Comparison of ENCODE assay signal across 17 mouse cellular contexts in the genomic region with DNA sequence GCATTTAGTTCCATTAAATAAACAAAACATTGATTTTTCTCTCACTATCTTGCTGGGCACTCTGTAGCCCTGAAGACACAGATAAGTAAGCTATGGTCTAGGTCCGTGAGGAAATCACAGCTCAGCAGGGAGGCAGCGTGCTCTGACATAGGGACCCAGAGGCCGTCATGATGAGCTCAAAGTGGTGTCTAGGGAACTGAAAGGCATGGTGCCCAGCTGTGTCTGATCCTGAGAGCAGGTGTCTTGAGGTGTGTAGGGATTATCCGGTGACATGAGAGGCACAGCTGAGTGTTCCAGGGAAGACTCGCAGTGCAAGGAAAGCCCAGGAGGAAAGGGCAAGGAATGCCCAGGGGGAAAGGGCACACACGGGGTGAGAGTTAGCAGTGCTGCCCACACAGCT. TPM values are rescaled to one million over a fixed set of nuclear protein-coding genes. Genes with fewer than 3 reads are reported as not detected.
DNase-seq lines count a peak whose midpoint lies in the region; ATAC-seq and TF ChIP-seq lines count a peak whose summit lies in the region.
"Had no signal": no experiment of that assay in that cellular context is flagged by ENCODE, and none has a peak within 500 bp of the region (broad histone marks: within the 10 kb centered on the region; RNA-seq: fewer than 3 reads in every experiment).

No protein-coding gene starts in this region.

- no peak for ATAC-seq in hindbrain, embryonic 12.5 days (ENCODE audit: low FRiP score)
- ATAC-seq in hindbrain, embryonic 11.5 days (ENCODE audit: low FRiP score) = no peak
- ATAC-seq in monocyte, adult 5-6 weeks (replicated peaks; ENCODE audit: insufficient number of reproducible peaks, low FRiP score, low TSS enrichment, poor library complexity, severe bottlenecking) = no peak
- ATAC-seq: forebrain, embryonic 13.5 days; forebrain, embryonic 15.5 days; forebrain, postnatal 0 days had no signal

- H3K4me3 ChIP-seq in hindbrain, embryonic 12.5 days = no peak overlapping the region
- H3K4me3 ChIP-seq in hindbrain, embryonic 11.5 days (ENCODE audit: low read depth, low read length) = no peak overlapping the region
- H3K4me3 ChIP-seq in testis, adult 2 months (ENCODE audit: control insufficient read depth, low read depth, low read length) = no peak overlapping the region
- H3K4me3 ChIP-seq in limb, embryonic 10.5 days = no peak overlapping the region
- H3K4me3 ChIP-seq: embryonic facial prominence, embryonic 12.5 days; forebrain, embryonic 13.5 days; forebrain, embryonic 15.5 days had no signal

- H3K9ac ChIP-seq in hindbrain, embryonic 12.5 days = peak overlapping the region; percentile 14; the same call in 1 of the 2 replicates
- no peak overlapping the region for H3K9ac ChIP-seq in hindbrain, embryonic 11.5 days (ENCODE audit: low read depth, low read length)
- H3K9ac ChIP-seq: embryonic facial prominence, embryonic 12.5 days; forebrain, embryonic 13.5 days; forebrain, embryonic 15.5 days; forebrain, postnatal 0 days had no signal

- no peak overlapping the region for H3K4me2 ChIP-seq in hindbrain, embryonic 12.5 days (replicated peaks)
- H3K4me2 ChIP-seq in hindbrain, embryonic 11.5 days (replicated peaks; ENCODE audit: low read depth, low read length) = no peak overlapping the region
- H3K4me2 ChIP-seq: embryonic facial prominence, embryonic 12.5 days; forebrain, embryonic 13.5 days; forebrain, embryonic 15.5 days had no signal

- no peak for TF ChIP-seq POLR2A in testis, adult 2 months (IDR thresholded peaks at IDR 0.05; ENCODE audit: control insufficient read depth, low read depth, low read length)

- no peaks in the 10 kb centered on the region for H3K36me3 ChIP-seq in hindbrain, embryonic 12.5 days
- no peaks in the 10 kb centered on the region for H3K36me3 ChIP-seq in hindbrain, embryonic 11.5 days (ENCODE audit: control insufficient read depth, insufficient read depth, low read length)
- no peaks in the 10 kb centered on the region; the same call in 1 of the 2 replicates for H3K36me3 ChIP-seq in testis, adult 2 months (ENCODE audit: control insufficient read depth, insufficient read depth, low read length)
- no peaks in the 10 kb centered on the region for H3K36me3 ChIP-seq in limb, embryonic 10.5 days
- H3K36me3 ChIP-seq: embryonic facial prominence, embryonic 12.5 days; forebrain, embryonic 15.5 days had no signal

- H3K9me3 ChIP-seq in hindbrain, embryonic 12.5 days (replicated peaks) = no peaks in the 10 kb centered on the region
- no peaks in the 10 kb centered on the region for H3K9me3 ChIP-seq in hindbrain, embryonic 11.5 days (ENCODE audit: control insufficient read depth, low read length)
- no peaks in the 10 kb centered on the region for H3K9me3 ChIP-seq in limb, embryonic 10.5 days (replicated peaks)
- H3K9me3 ChIP-seq: embryonic facial prominence, embryonic 12.5 days; forebrain, embryonic 13.5 days; forebrain, embryonic 15.5 days had no signal

- H3K4me1 ChIP-seq in hindbrain, embryonic 12.5 days = peaks cover 3% of the 10 kb centered on the region; the same call in 1 of the 2 replicates
- H3K4me1 ChIP-seq in hindbrain, embryonic 11.5 days (replicated peaks; ENCODE audit: control insufficient read depth, insufficient read depth, low read length) = no peaks in the 10 kb centered on the region
- no peaks in the 10 kb centered on the region for H3K4me1 ChIP-seq in testis, adult 2 months (ENCODE audit: control insufficient read depth, insufficient read depth, low read length)
- peaks cover 20% of the 10 kb centered on the region for H3K4me1 ChIP-seq in limb, embryonic 10.5 days

- DNase-seq in hindbrain, embryonic 11.5 days (ENCODE audit: low spot score) = no peak
- DNase-seq in testis, postnatal 14 days (ENCODE audit: low spot score) = no peak
- DNase-seq in limb, embryonic 10.5 days (ENCODE audit: low spot score) = no peak
- DNase-seq: adrenal gland, adult 2 months; adrenal gland, postnatal 10 days; adrenal gland, postnatal 25 days; cerebellum, adult 18-20 months; cerebellum, adult 8-10 months; cerebellum, postnatal 36 days; embryo, embryonic 11 days; forebrain, postnatal 0 days had no signal

- WGBS in hindbrain, embryonic 12.5 days = 70% methylated on average over 6 of the region's 6 CpGs
- WGBS in hindbrain, embryonic 11.5 days = 70% methylated on average over 6 of the region's 6 CpGs
- 71% methylated on average over 6 of the region's 6 CpGs for WGBS in limb, embryonic 10.5 days

- no peak overlapping the region for H3K27ac ChIP-seq in hindbrain, embryonic 12.5 days
- H3K27ac ChIP-seq in hindbrain, embryonic 11.5 days (ENCODE audit: low read depth, low read length) = no peak overlapping the region
- peak overlapping the region; percentile 37; the same call in 1 of the 2 replicates for H3K27ac ChIP-seq in testis, adult 2 months (ENCODE audit: control insufficient read depth, insufficient read depth, low read depth, low read length)
- peak overlapping the region; percentile 36; the same call in 1 of the 2 replicates for H3K27ac ChIP-seq in limb, embryonic 10.5 days
- H3K27ac ChIP-seq: embryonic facial prominence, embryonic 12.5 days; forebrain, embryonic 13.5 days; forebrain, embryonic 15.5 days had no signal

- TF ChIP-seq CTCF in testis, adult 2 months (IDR thresholded peaks at IDR 0.05; ENCODE audit: control insufficient read depth, insufficient read depth, insufficient replicate concordance, low read depth, low read length) = no peak

- H3K27me3 ChIP-seq in hindbrain, embryonic 12.5 days = no peaks in the 10 kb centered on the region
- no peaks in the 10 kb centered on the region for H3K27me3 ChIP-seq in hindbrain, embryonic 11.5 days (ENCODE audit: control insufficient read depth, insufficient read depth, low read length)
- H3K27me3 ChIP-seq in testis, adult 2 months (ENCODE audit: control insufficient read depth, insufficient read depth, low read length) = no peaks in the 10 kb centered on the region
- H3K27me3 ChIP-seq in limb, embryonic 10.5 days (ENCODE audit: low read depth, poor library complexity, severe bottlenecking) = no peaks in the 10 kb centered on the region
- H3K27me3 ChIP-seq: embryonic facial prominence, embryonic 12.5 days; forebrain, embryonic 15.5 days had no signal

RNA-seq across cellular contexts. Expression of gene Kdm6b, which starts 19.7 kb away (rescaled TPM):
- polyA plus RNA-seq in hindbrain, embryonic 12.5 days (2016; fragmentation: Nextera tagmentation; extraction: Ambion mirVana) = 51.4 and 51.6 TPM in 2 replicates
- 33.7 and 40.9 TPM in 2 replicates for polyA plus RNA-seq in hindbrain, embryonic 11.5 days (2014; fragmentation: Nextera tagmentation; extraction: Ambion mirVana)
- 8.0 and 8.6 TPM in 2 replicates for polyA plus RNA-seq in testis, adult 2 months (2012; rRNA removed)
- polyA plus RNA-seq in limb, embryonic 10.5 days (2016; fragmentation: Nextera tagmentation; extraction: Ambion mirVana) = 36.6 and 40.8 TPM in 2 replicates
- total RNA-seq in monocyte, adult 5-6 weeks (2017) = 14.3 to 27.5 TPM (median 16.8 TPM) in 3 replicates

RNA-seq across cellular contexts. Expression of gene Tmem88, which starts 35.2 kb away (rescaled TPM):
- 13.2 and 14.8 TPM in 2 replicates for polyA plus RNA-seq in hindbrain, embryonic 12.5 days (2016; fragmentation: Nextera tagmentation; extraction: Ambion mirVana)
- 15.7 and 17.1 TPM in 2 replicates for polyA plus RNA-seq in hindbrain, embryonic 11.5 days (2014; fragmentation: Nextera tagmentation; extraction: Ambion mirVana)
- 2.0 and 2.4 TPM in 2 replicates for polyA plus RNA-seq in testis, adult 2 months (2012; rRNA removed)
- 23.0 and 24.7 TPM in 2 replicates for polyA plus RNA-seq in limb, embryonic 10.5 days (2016; fragmentation: Nextera tagmentation; extraction: Ambion mirVana)
- total RNA-seq in monocyte, adult 5-6 weeks (2017) = 3.1 to 3.8 TPM in 2 of 3 replicates, not detected in the other

RNA-seq across cellular contexts. Expression of gene Cyb5d1, which starts 37.8 kb away (rescaled TPM):
- 48.0 and 50.5 TPM in 2 replicates for polyA plus RNA-seq in hindbrain, embryonic 12.5 days (2016; fragmentation: Nextera tagmentation; extraction: Ambion mirVana)
- polyA plus RNA-seq in hindbrain, embryonic 11.5 days (2014; fragmentation: Nextera tagmentation; extraction: Ambion mirVana) = 32.7 and 45.2 TPM in 2 replicates
- 35.3 and 42.5 TPM in 2 replicates for polyA plus RNA-seq in testis, adult 2 months (2012; rRNA removed)
- 45.2 and 51.6 TPM in 2 replicates for polyA plus RNA-seq in limb, embryonic 10.5 days (2016; fragmentation: Nextera tagmentation; extraction: Ambion mirVana)
- total RNA-seq in monocyte, adult 5-6 weeks (2017) = 19.2 to 55.3 TPM (median 20.9 TPM) in 3 replicates

RNA-seq across cellular contexts. Expression of gene Naa38, which starts 37.9 kb away (rescaled TPM):
- 94.0 and 103 TPM in 2 replicates for polyA plus RNA-seq in hindbrain, embryonic 12.5 days (2016; fragmentation: Nextera tagmentation; extraction: Ambion mirVana)
- 120 and 124 TPM in 2 replicates for polyA plus RNA-seq in hindbrain, embryonic 11.5 days (2014; fragmentation: Nextera tagmentation; extraction: Ambion mirVana)
- polyA plus RNA-seq in testis, adult 2 months (2012; rRNA removed) = 325 and 343 TPM in 2 replicates
- polyA plus RNA-seq in limb, embryonic 10.5 days (2016; fragmentation: Nextera tagmentation; extraction: Ambion mirVana) = 140 and 151 TPM in 2 replicates
- total RNA-seq in monocyte, adult 5-6 weeks (2017) = 51.4 to 93.3 TPM (median 54.6 TPM) in 3 replicates

Comparison
In these comparisons a context has a peak if more than half of its experiments do, and no peak if none do; other contexts are left out.
1. H3K27ac ChIP-seq: peak in testis, adult 2 months (single experiment) and limb, embryonic 10.5 days (single experiment); none in hindbrain, embryonic 12.5 days (single experiment) and hindbrain, embryonic 11.5 days (single experiment).